Mouse (Mus musculus) liver, embryonic 12.5 days (tissue): Measurements from ENCODE around the gene Ncdn. TPM values are rescaled to one million over a fixed set of nuclear protein-coding genes. Genes with fewer than 3 reads are reported as not detected.

Experiments used
- polyA plus RNA-seq: library from polyadenylated mRNA; unstranded; fragments of >200 nt; fragmentation: Nextera tagmentation; extraction: Ambion mirVana; gene quantifications from 2 replicates; pipeline ENCODE4 v1.2.1, GENCODE M21; 2016

Ncdn gene
- polyA plus RNA-seq, 1 experiment from 2014 or later = 15.2 TPM

Other genes with a start within 250 kb of the Ncdn start
- gene Ago4, start 220.0 kb downstream of the Ncdn start, polyA plus RNA-seq = 0.23 and 0.37 TPM in 2 replicates
- gene Clspn, start 196.5 kb downstream of the Ncdn start, polyA plus RNA-seq = 44.4 and 44.5 TPM in 2 replicates
- 0.26 and 0.44 TPM in 2 replicates for gene 5730409E04Rik, start 143.6 kb downstream of the Ncdn start, polyA plus RNA-seq
- gene Psmb2, start 75.8 kb downstream of the Ncdn start, polyA plus RNA-seq = 367 and 374 TPM in 2 replicates
- not detected in 2 replicates for gene Tfap2e, start 17.2 kb downstream of the Ncdn start, polyA plus RNA-seq
- 10.3 and 10.8 TPM in 2 replicates for gene AU040320, start 106 bp upstream of the Ncdn start, polyA plus RNA-seq
- 8.1 and 8.8 TPM in 2 replicates for gene Zmym4, start 214.7 kb upstream of the Ncdn start, polyA plus RNA-seq